Mouse (Mus musculus): ENCODE results near the gene Pradc1.

GRCm38 (mm10) chr6:85409003-85409402 is 42.8 kb downstream of the Pradc1 start:
- TF ChIP-seq CTCF (IDR thresholded peaks at IDR 0.05; ENCODE audit: insufficient read depth, low read depth, low read length) (no peak), POLR2A (IDR thresholded peaks at IDR 0.05; ENCODE audit: insufficient read depth, low read depth, low read length) (no peak)

Data from olfactory bulb, adult 2 months (tissue).